25 mouse cellular contexts compared by ENCODE assay signal in the genomic region with DNA sequence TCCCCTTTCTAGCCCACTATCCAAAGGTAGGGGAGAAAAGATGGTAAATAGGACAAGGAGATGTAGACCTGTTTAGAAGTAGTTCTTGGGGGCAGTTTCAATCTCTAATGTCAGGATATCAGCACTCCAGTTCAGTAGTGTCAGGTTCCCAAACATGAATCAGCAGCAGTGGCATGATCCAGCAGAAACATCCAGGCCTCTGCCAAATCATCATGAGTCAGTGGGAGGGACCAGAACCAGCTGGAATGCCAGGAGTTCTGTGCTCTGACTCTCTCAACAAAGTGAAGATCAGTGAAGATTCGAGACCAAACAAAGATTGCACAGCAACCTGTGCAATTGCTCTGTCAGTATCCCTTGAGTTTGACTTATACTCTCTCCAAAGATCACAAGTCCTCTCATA.
A peak's percentile ranks its signal among the peaks of the same experiment; 100 is the strongest.
DNase-seq lines count a peak whose midpoint lies in the region; ATAC-seq and TF ChIP-seq lines count a peak whose summit lies in the region.
"Had no signal": no experiment of that assay in that cellular context is flagged by ENCODE, and none has a peak within 500 bp of the region (broad histone marks: within the 10 kb centered on the region; RNA-seq: fewer than 3 reads in every experiment).

No protein-coding gene starts in this region.

- no peak overlapping the region for H3K9ac ChIP-seq in liver, embryonic 14.5 days (replicated peaks)
- H3K9ac ChIP-seq in hindbrain, embryonic 14.5 days = no peak overlapping the region
- H3K9ac ChIP-seq: embryonic facial prominence, embryonic 12.5 days; lung, embryonic 14.5 days had no signal

- H3K9me3 ChIP-seq in liver, embryonic 14.5 days (ENCODE audit: control insufficient read depth, low read length) = no peaks in the 10 kb centered on the region
- no peaks in the 10 kb centered on the region for H3K9me3 ChIP-seq in hindbrain, embryonic 14.5 days (ENCODE audit: control insufficient read depth, low read length)
- H3K9me3 ChIP-seq: embryonic facial prominence, embryonic 12.5 days; G1E had no signal

- TF ChIP-seq CTCF in liver, embryonic 14.5 days (IDR thresholded peaks at IDR 0.05; ENCODE audit: low read depth) = no peak

- peak; percentile 14 to 19 for DNase-seq in adrenal gland, postnatal 36 days
- DNase-seq in adrenal gland, adult (ENCODE audit: inconsistent age in 2 of 2, low spot score in 1 of 2) = no peak
- peak; percentile 33 for DNase-seq in Muller cell, postnatal 12 days (ENCODE audit: inconsistent ontology term)
- DNase-seq in liver, embryonic 14.5 days (ENCODE audit: low read depth in 3 of 3, low spot score in 3 of 3) = peak in 2 of 3 experiments; percentile 29 to 42
- no peak for DNase-seq in c-Kit-positive CD71-positive TER-119-positive erythroid progenitor cells, embryonic 14.5 days (ENCODE audit: low spot score)
- no peak for DNase-seq in hindbrain, embryonic 14.5 days (ENCODE audit: low spot score)
- DNase-seq: cerebellum, adult 11-12 months; cerebellum, adult 9-11 months; embryo, embryonic 11 days; gastrocnemius, postnatal 14 days; heart, postnatal 14 days; kidney, adult 8-10 months; kidney, postnatal 4 days; left cerebral cortex, postnatal 4 days; lung, embryonic 14.5 days; right cerebral cortex, postnatal 25 days; thymus, postnatal 14 days had no signal

- TF ChIP-seq EP300 in liver, embryonic 14.5 days (IDR thresholded peaks at IDR 0.05; ENCODE audit: low read depth) = 0 out of 2 replicates have a peak, but pooled peaks have one; percentile 38

- H3K4me3 ChIP-seq in liver, embryonic 14.5 days (ENCODE audit: insufficient read depth in 1 of 2, low read depth in 2 of 2, low read length in 2 of 2) = no peak overlapping the region
- H3K4me3 ChIP-seq in hindbrain, embryonic 14.5 days (replicated peaks; ENCODE audit: low read length) = no peak overlapping the region
- H3K4me3 ChIP-seq: embryonic facial prominence, embryonic 12.5 days had no signal

- ATAC-seq in liver, embryonic 14.5 days (ENCODE audit: insufficient read depth) = peak; percentile 18; the same call in 1 of the 2 replicates
- ATAC-seq in megakaryocyte-erythroid progenitor cell, adult 5-6 weeks (replicated peaks; ENCODE audit: low FRiP score, low TSS enrichment, poor library complexity, severe bottlenecking) = no peak
- ATAC-seq in hindbrain, embryonic 14.5 days (ENCODE audit: low FRiP score) = no peak
- ATAC-seq: forebrain, embryonic 14.5 days; intestine, embryonic 16.5 days; midbrain, embryonic 16.5 days had no signal

- H3K4me1 ChIP-seq in liver, embryonic 14.5 days (replicated peaks; ENCODE audit: control insufficient read depth in 2 of 2, insufficient read depth in 2 of 2, low read length in 1 of 2) = peaks cover 34 to 35% of the 10 kb centered on the region in 2 experiments
- H3K4me1 ChIP-seq in hindbrain, embryonic 14.5 days (replicated peaks; ENCODE audit: control insufficient read depth, insufficient read depth, low read length) = no peaks in the 10 kb centered on the region
- H3K4me1 ChIP-seq: embryonic facial prominence, embryonic 12.5 days had no signal

- 63% methylated on average over 1 of the region's 1 CpGs for WGBS in liver, embryonic 14.5 days (ENCODE audit: insufficient replicate concordance)
- 92% methylated on average over 1 of the region's 1 CpGs for WGBS in hindbrain, embryonic 14.5 days

- peak overlapping the region; percentile 13; the same call in 1 of the 2 replicates for H3K4me2 ChIP-seq in liver, embryonic 14.5 days (ENCODE audit: low read depth)
- no peak overlapping the region for H3K4me2 ChIP-seq in hindbrain, embryonic 14.5 days (replicated peaks)
- H3K4me2 ChIP-seq: embryonic facial prominence, embryonic 12.5 days; lung, embryonic 14.5 days; midbrain, embryonic 11.5 days had no signal

- no peaks in the 10 kb centered on the region for H3K36me3 ChIP-seq in liver, embryonic 14.5 days (replicated peaks; ENCODE audit: control insufficient read depth, insufficient read depth, low read depth)
- H3K36me3 ChIP-seq in hindbrain, embryonic 14.5 days (replicated peaks; ENCODE audit: control insufficient read depth, insufficient read depth) = no peaks in the 10 kb centered on the region
- H3K36me3 ChIP-seq: embryonic facial prominence, embryonic 12.5 days; G1E had no signal

- no peak overlapping the region; the same call in 1 of the 2 replicates for H3K27ac ChIP-seq in liver, embryonic 14.5 days
- no peak overlapping the region for H3K27ac ChIP-seq in hindbrain, embryonic 14.5 days
- H3K27ac ChIP-seq: embryonic facial prominence, embryonic 12.5 days; kidney, postnatal 0 days had no signal

- no peaks in the 10 kb centered on the region for H3K27me3 ChIP-seq in liver, embryonic 14.5 days (ENCODE audit: control insufficient read depth, insufficient read depth, low read length)
- H3K27me3 ChIP-seq in hindbrain, embryonic 14.5 days (ENCODE audit: control insufficient read depth, insufficient read depth, low read length) = no peaks in the 10 kb centered on the region
- H3K27me3 ChIP-seq: embryonic facial prominence, embryonic 12.5 days had no signal

Comparison
In these comparisons a context has a peak if more than half of its experiments do, and no peak if none do; other contexts are left out.
1. DNase-seq: peak in adrenal gland, postnatal 36 days (2 of 2), Muller cell, postnatal 12 days (single experiment) and liver, embryonic 14.5 days (2 of 3); none in adrenal gland, adult (0 of 2), c-Kit-positive CD71-positive TER-119-positive erythroid progenitor cells, embryonic 14.5 days (single experiment) and hindbrain, embryonic 14.5 days (single experiment).